Mouse (Mus musculus): ENCODE results near the gene Rho. TPM values are rescaled to one million over a fixed set of nuclear protein-coding genes. Genes with fewer than 3 reads are reported as not detected.

The Rho gene
- polyA plus RNA-seq, 1 experiment from 2014 or later, result 0.10 TPM

GRCm38 (mm10) chr6:115919876-115920275, 11.7 kb upstream of the Rho start:
- H3K9me3 ChIP-seq, result no peaks in the 10 kb centered on the region
- WGBS, result 88% methylated on average over 5 of the region's 5 CpGs
- DNase-seq (ENCODE audit: extremely low spot score, low spot score), result no peak
- H3K4me3 ChIP-seq, result no peak overlapping the region
- no peak overlapping the region for H3K27ac ChIP-seq
- H3K36me3 ChIP-seq (replicated peaks), result peaks cover 34% of the 10 kb centered on the region
- H3K4me1 ChIP-seq, result peaks cover 7% of the 10 kb centered on the region
- H3K27me3 ChIP-seq (ENCODE audit: poor library complexity, severe bottlenecking), result no peaks in the 10 kb centered on the region

GRCm38 (mm10) chr6:115924829-115925228, 6.7 kb upstream of the Rho start:
- Histone ChIP-seq H3K27ac (peak overlapping the region; percentile 40; the same call in 1 of the 2 replicates), H3K9me3 (no peaks in the 10 kb centered on the region), H3K4me3 (no peak overlapping the region), H3K36me3 (replicated peaks) (peaks cover 14% of the 10 kb centered on the region; the same call in 1 of the 2 replicates), H3K4me1 (peaks cover 49% of the 10 kb centered on the region), H3K27me3 (ENCODE audit: poor library complexity, severe bottlenecking) (no peaks in the 10 kb centered on the region)
- no peak for DNase-seq (ENCODE audit: extremely low spot score, low spot score)
- 55% methylated on average over 6 of the region's 6 CpGs for WGBS

GRCm38 (mm10) chr6:115926416-115926815, 5.1 kb upstream of the Rho start:
- 0 out of 2 replicates have a peak overlapping the region, but pooled peaks have one; percentile 6 for H3K27ac ChIP-seq
- H3K27me3 ChIP-seq (ENCODE audit: poor library complexity, severe bottlenecking), result no peaks in the 10 kb centered on the region

GRCm38 (mm10) chr6:115927292-115928242, 4.0 kb upstream of the Rho start:
- Histone ChIP-seq H3K27ac (peak overlapping the region; percentile 1; the same call in 1 of the 2 replicates), H3K4me3 (no peak overlapping the region), H3K36me3 (replicated peaks) (peaks cover 10% of the 10 kb centered on the region; the same call in 1 of the 2 replicates), H3K9me3 (no peaks in the 10 kb centered on the region), H3K27me3 (ENCODE audit: poor library complexity, severe bottlenecking) (no peaks in the 10 kb centered on the region), H3K4me1 (peaks cover 60% of the 10 kb centered on the region)
- DNase-seq (ENCODE audit: extremely low spot score, low spot score), result no peak
- 83% methylated on average over 10 of the region's 10 CpGs for WGBS

More at GRCm38 (mm10) chr6:115926416-115926815, 5.1 kb upstream of the Rho start:
- WGBS, result 86% methylated on average over 10 of the region's 10 CpGs
- DNase-seq (ENCODE audit: extremely low spot score, low spot score), result no peak
- Histone ChIP-seq H3K4me3 (no peak overlapping the region), H3K9me3 (no peaks in the 10 kb centered on the region), H3K4me1 (peaks cover 57% of the 10 kb centered on the region), H3K36me3 (replicated peaks) (peaks cover 10% of the 10 kb centered on the region; the same call in 1 of the 2 replicates)

GRCm38 (mm10) chr6:115930018-115930417, 1.5 kb upstream of the Rho start:
- H3K9me3 ChIP-seq, result no peaks in the 10 kb centered on the region
- 69% methylated on average over 5 of the region's 5 CpGs for WGBS
- H3K27ac ChIP-seq, result peak overlapping the region; percentile 56; the same call in 1 of the 2 replicates
- no peak for DNase-seq (ENCODE audit: extremely low spot score, low spot score)
- H3K27me3 ChIP-seq (ENCODE audit: poor library complexity, severe bottlenecking), result no peaks in the 10 kb centered on the region
- H3K4me3 ChIP-seq, result no peak overlapping the region
- H3K36me3 ChIP-seq (replicated peaks), result no peaks in the 10 kb centered on the region
- peaks cover 52% of the 10 kb centered on the region for H3K4me1 ChIP-seq

GRCm38 (mm10) chr6:115932391-115932790, 843 bp downstream of the Rho start:
- H3K27me3 ChIP-seq (ENCODE audit: poor library complexity, severe bottlenecking), result no peaks in the 10 kb centered on the region
- H3K9me3 ChIP-seq, result no peaks in the 10 kb centered on the region
- H3K4me3 ChIP-seq, result no peak overlapping the region
- no peak for DNase-seq (ENCODE audit: extremely low spot score, low spot score)
- no peaks in the 10 kb centered on the region for H3K36me3 ChIP-seq (replicated peaks)
- H3K27ac ChIP-seq, result no peak overlapping the region
- WGBS, result 84% methylated on average over 3 of the region's 3 CpGs
- H3K4me1 ChIP-seq, result peaks cover 30% of the 10 kb centered on the region

GRCm38 (mm10) chr6:115935544-115935943, 4.0 kb downstream of the Rho start:
- no peak overlapping the region for H3K27ac ChIP-seq
- WGBS, result 89% methylated on average over 8 of the region's 8 CpGs

GRCm38 (mm10) chr6:115938011-115938410, 6.5 kb downstream of the Rho start:
- 88% methylated on average over 2 of the region's 2 CpGs for WGBS
- H3K36me3 ChIP-seq (replicated peaks), result no peaks in the 10 kb centered on the region
- H3K27me3 ChIP-seq (ENCODE audit: poor library complexity, severe bottlenecking), result no peaks in the 10 kb centered on the region

More at GRCm38 (mm10) chr6:115935544-115935943, 4.0 kb downstream of the Rho start:
- no peaks in the 10 kb centered on the region for H3K27me3 ChIP-seq (ENCODE audit: poor library complexity, severe bottlenecking)
- no peaks in the 10 kb centered on the region for H3K36me3 ChIP-seq (replicated peaks)
- H3K4me3 ChIP-seq, result no peak overlapping the region
- DNase-seq (ENCODE audit: extremely low spot score, low spot score), result no peak
- H3K9me3 ChIP-seq, result no peaks in the 10 kb centered on the region
- H3K4me1 ChIP-seq, result peaks cover 4% of the 10 kb centered on the region; the same call in 1 of the 2 replicates

GRCm38 (mm10) chr6:115938798-115939197, 7.2 kb downstream of the Rho start:
- Histone ChIP-seq H3K27me3 (ENCODE audit: poor library complexity, severe bottlenecking) (no peaks in the 10 kb centered on the region), H3K4me3 (no peak overlapping the region), H3K4me1 (peaks cover 9% of the 10 kb centered on the region), H3K27ac (no peak overlapping the region), H3K9me3 (no peaks in the 10 kb centered on the region), H3K36me3 (replicated peaks) (no peaks in the 10 kb centered on the region)
- 77% methylated on average over 1 of the region's 1 CpGs for WGBS
- no peak for DNase-seq (ENCODE audit: extremely low spot score, low spot score)

More at GRCm38 (mm10) chr6:115938011-115938410, 6.5 kb downstream of the Rho start:
- H3K4me3 ChIP-seq, result no peak overlapping the region
- H3K9me3 ChIP-seq, result no peaks in the 10 kb centered on the region
- no peak overlapping the region for H3K27ac ChIP-seq
- H3K4me1 ChIP-seq, result peaks cover 9% of the 10 kb centered on the region
- DNase-seq (ENCODE audit: extremely low spot score, low spot score), result no peak

GRCm38 (mm10) chr6:115940603-115941002, 9.1 kb downstream of the Rho start:
- H3K4me1 ChIP-seq, result peaks cover 9% of the 10 kb centered on the region
- no peaks in the 10 kb centered on the region for H3K36me3 ChIP-seq (replicated peaks)
- no peak for DNase-seq (ENCODE audit: extremely low spot score, low spot score)
- no peak overlapping the region for H3K27ac ChIP-seq
- no peak overlapping the region for H3K4me3 ChIP-seq
- 87% methylated on average over 1 of the region's 1 CpGs for WGBS
- H3K27me3 ChIP-seq (ENCODE audit: poor library complexity, severe bottlenecking), result no peaks in the 10 kb centered on the region
- no peaks in the 10 kb centered on the region for H3K9me3 ChIP-seq

GRCm38 (mm10) chr6:115941128-115941527, 9.6 kb downstream of the Rho start:
- Histone ChIP-seq H3K9me3 (no peaks in the 10 kb centered on the region), H3K4me1 (peaks cover 9% of the 10 kb centered on the region), H3K27me3 (ENCODE audit: poor library complexity, severe bottlenecking) (no peaks in the 10 kb centered on the region), H3K36me3 (replicated peaks) (no peaks in the 10 kb centered on the region), H3K27ac (0 out of 2 replicates have a peak overlapping the region, but pooled peaks have one; percentile 4), H3K4me3 (no peak overlapping the region)
- 14% methylated on average over 9 of the region's 12 CpGs for WGBS
- DNase-seq (ENCODE audit: extremely low spot score, low spot score), result no peak

GRCm38 (mm10) chr6:115943498-115944427, 12.2 kb downstream of the Rho start:
- 84% methylated on average over 9 of the region's 9 CpGs for WGBS
- H3K4me3 ChIP-seq, result no peak overlapping the region
- no peak for DNase-seq (ENCODE audit: extremely low spot score, low spot score)
- H3K27ac ChIP-seq, result no peak overlapping the region
- peaks cover 12% of the 10 kb centered on the region for H3K4me1 ChIP-seq
- no peaks in the 10 kb centered on the region for H3K27me3 ChIP-seq (ENCODE audit: poor library complexity, severe bottlenecking)
- H3K9me3 ChIP-seq, result no peaks in the 10 kb centered on the region
- H3K36me3 ChIP-seq (replicated peaks), result no peaks in the 10 kb centered on the region

Measured in forebrain, embryonic 10.5 days (tissue).